Mouse (Mus musculus) megakaryocyte-erythroid progenitor cell, adult 5-6 weeks (primary cell): ENCODE measurements around the gene Dhx36. TPM values are rescaled to one million over a fixed set of nuclear protein-coding genes. Genes with fewer than 3 reads are reported as not detected.

Experiments used
- ATAC-seq: replicated peaks from 2 replicates; pipeline ENCODE4 v1.8.0; 2016; ENCODE audit warnings: mild to moderate bottlenecking, inconsistent platforms; ENCODE audit not compliant: severe bottlenecking, poor library complexity, low FRiP score, low TSS enrichment
- total RNA-seq, 2 experiments: library from RNA; stranded (forward) in 1 of 2; stranded (reverse) in 1 of 2; fragments of 200-1000, 215-1000 nt in 1 of 2; fragments of >200 nt in 1 of 2; fragmentation: Nextera tagmentation in 1 of 2; gene quantifications; 2 replicates each; pipeline ENCODE4 v1.2.3; 2014 to 2017

The Dhx36 gene
- total RNA-seq, 2 experiments from 2014 or later, result 35.0 to 39.4 TPM

GRCm38 (mm10) chr3:62440431-62440969, 66.3 kb downstream of the Dhx36 start:
- ATAC-seq, result no peak

- ATAC-seq, result no peak
These were observed 70.9 kb downstream of the Dhx36 start for GRCm38 (mm10) chr3:62435923-62436322.

GRCm38 (mm10) chr3:62433675-62434074, 73.1 kb downstream of the Dhx36 start:
- no peak for ATAC-seq

GRCm38 (mm10) chr3:62418387-62419138, 88.2 kb downstream of the Dhx36 start:
- ATAC-seq, result no peak

Other genes starting within 250 kb of the Dhx36 start
- not detected in 2 replicates for gene Arhgef26, start 168.7 kb downstream of the Dhx36 start, total RNA-seq (2014; fragmentation: Nextera tagmentation)
- gene Arhgef26, start 168.7 kb downstream of the Dhx36 start, total RNA-seq (2017), result 0.23 TPM in 1 of 2 replicates, not detected in the other
- gene Gpr149, start 98.1 kb upstream of the Dhx36 start, total RNA-seq (2014; fragmentation: Nextera tagmentation), result not detected in 2 replicates
- gene Gpr149, start 98.1 kb upstream of the Dhx36 start, total RNA-seq (2017), result not detected in 2 replicates